ENCODE assay signal across 11 mouse cellular contexts in the genomic region with DNA sequence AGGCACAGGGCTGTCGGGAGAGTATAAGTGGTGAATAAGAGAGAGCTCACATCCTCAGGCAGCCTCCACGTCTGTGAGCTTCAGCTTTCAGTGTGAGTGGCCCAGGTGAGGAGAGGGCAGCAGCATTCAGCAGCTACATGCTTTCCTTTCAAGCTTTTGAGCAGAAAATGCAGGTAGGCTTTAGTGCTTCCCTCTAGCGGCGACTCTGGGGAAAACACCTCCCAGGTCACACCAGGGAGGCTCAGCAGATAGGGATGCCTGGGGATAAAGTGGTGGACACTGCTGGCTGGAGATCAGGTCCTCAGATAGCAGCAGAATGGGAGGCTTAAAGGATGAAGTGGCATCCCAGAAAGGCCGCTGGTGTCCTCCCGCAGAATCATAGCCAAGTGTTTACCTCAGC. TPM values are rescaled to one million over a fixed set of nuclear protein-coding genes. Genes with fewer than 3 reads are reported as not detected.
DNase-seq lines count a peak whose midpoint lies in the region; ATAC-seq lines count a peak whose summit lies in the region.
"Not testable (repeated sequence)": the region's sequence is repeated elsewhere in the genome, so short reads cannot be mapped to it uniquely, and the experiment has no call there.
"Had no signal": no experiment of that assay in that cellular context is flagged by ENCODE, and none has a peak within 500 bp of the region (broad histone marks: within the 10 kb centered on the region; RNA-seq: fewer than 3 reads in every experiment).

No protein-coding gene starts in this region.

- DNase-seq in A20 (ENCODE audit: low read depth, low spot score) (peak; percentile 64), liver (peak; percentile 59)
- DNase-seq in adrenal gland, adult 2 months: peak; percentile 31
- peak; percentile 34 to 42 for DNase-seq in cerebellum, postnatal 36 days
- DNase-seq in gastrocnemius, adult 18-20 months (ENCODE audit: low spot score): peak; percentile 4
- peak; percentile 9 to 12 for DNase-seq in natural killer cell, adult 2 months (ENCODE audit: low spot score in 2 of 2)
- DNase-seq in spleen, postnatal 4 days (ENCODE audit: low spot score in 2 of 2): peak; percentile 20 to 67

- not testable (repeated sequence) for H3K27ac ChIP-seq in intestine, embryonic 16.5 days (ENCODE audit: low read length)

- not testable (repeated sequence) for H3K27me3 ChIP-seq in intestine, embryonic 16.5 days (replicated peaks; ENCODE audit: control insufficient read depth, insufficient read depth, low read length)

- not testable (repeated sequence) for H3K9me3 ChIP-seq in intestine, embryonic 16.5 days (ENCODE audit: control insufficient read depth, low read length)

- ATAC-seq in intestine, embryonic 16.5 days: peak; percentile 19; the same call in 1 of the 2 replicates

- not testable (repeated sequence) for H3K4me1 ChIP-seq in intestine, embryonic 16.5 days (ENCODE audit: control insufficient read depth, insufficient read depth, low read length)

- 10% methylated on average over 6 of the region's 6 CpGs for WGBS in intestine, embryonic 16.5 days

- H3K9ac ChIP-seq in intestine, embryonic 16.5 days (ENCODE audit: low read depth, low read length): not testable (repeated sequence)

- not testable (repeated sequence) for H3K4me3 ChIP-seq in intestine, embryonic 16.5 days (ENCODE audit: low read length)

- H3K36me3 ChIP-seq in intestine, embryonic 16.5 days (ENCODE audit: control insufficient read depth, insufficient read depth, low read length): not testable (repeated sequence)

- H3K4me2 ChIP-seq in intestine, embryonic 16.5 days (ENCODE audit: low read depth, low read length): not testable (repeated sequence)

RNA-seq across cellular contexts. Expression of a gene that starts 6.4 kb away (rescaled TPM):
- not detected for total RNA-seq in adrenal gland, adult 2 months (2021)
- polyA plus RNA-seq in adrenal gland, adult 2 months (2012; rRNA removed): not detected in 2 replicates
- not detected for total RNA-seq in gastrocnemius, adult 18-20 months (2021)
- polyA plus RNA-seq in intestine, embryonic 16.5 days (2015; fragmentation: Nextera tagmentation; extraction: Ambion mirVana): 0.93 and 0.95 TPM in 2 replicates
- total RNA-seq: gastrocnemius, postnatal 36 days; layer of hippocampus, postnatal 25 days; monocyte, adult 5-6 weeks had no signal

RNA-seq across cellular contexts. Expression of a gene that starts 18.5 kb away (rescaled TPM):
- total RNA-seq in adrenal gland, adult 2 months (2021): not detected
- polyA plus RNA-seq in adrenal gland, adult 2 months (2012; rRNA removed): not detected in 2 replicates
- not detected for total RNA-seq in gastrocnemius, adult 18-20 months (2021)
- not detected in 2 replicates for polyA plus RNA-seq in intestine, embryonic 16.5 days (2015; fragmentation: Nextera tagmentation; extraction: Ambion mirVana)
- total RNA-seq: gastrocnemius, postnatal 36 days; layer of hippocampus, postnatal 25 days; monocyte, adult 5-6 weeks had no signal

RNA-seq across cellular contexts. Expression of a gene that starts 31.3 kb away (rescaled TPM):
- total RNA-seq in adrenal gland, adult 2 months (2021): not detected
- not detected in 2 replicates for polyA plus RNA-seq in adrenal gland, adult 2 months (2012; rRNA removed)
- total RNA-seq in gastrocnemius, adult 18-20 months (2021): not detected
- polyA plus RNA-seq in intestine, embryonic 16.5 days (2015; fragmentation: Nextera tagmentation; extraction: Ambion mirVana): not detected in 2 replicates
- total RNA-seq: gastrocnemius, postnatal 36 days; layer of hippocampus, postnatal 25 days; monocyte, adult 5-6 weeks had no signal

RNA-seq across cellular contexts. Expression of a gene that starts 39.2 kb away (rescaled TPM):
- total RNA-seq in adrenal gland, adult 2 months (2021): not detected
- polyA plus RNA-seq in adrenal gland, adult 2 months (2012; rRNA removed): not detected in 2 replicates
- total RNA-seq in gastrocnemius, adult 18-20 months (2021): under 1 TPM in 1 of 2 experiments, not detected in 1; 0.32 TPM
- polyA plus RNA-seq in intestine, embryonic 16.5 days (2015; fragmentation: Nextera tagmentation; extraction: Ambion mirVana): 73.4 and 80.7 TPM in 2 replicates
- total RNA-seq: gastrocnemius, postnatal 36 days; layer of hippocampus, postnatal 25 days; monocyte, adult 5-6 weeks had no signal

RNA-seq across cellular contexts. Expression of a gene that starts 59.5 kb away (rescaled TPM):
- 10 to 100 TPM in 1 of 2 experiments, not detected in 1; 18.6 TPM for total RNA-seq in adrenal gland, adult 2 months (2021)
- not detected in 2 replicates for polyA plus RNA-seq in adrenal gland, adult 2 months (2012; rRNA removed)
- 1 to 10 TPM in 1 of 2 experiments, under 1 TPM in 1; 0.71 to 1.0 TPM for total RNA-seq in gastrocnemius, adult 18-20 months (2021)
- 77.3 and 89.5 TPM in 2 replicates for polyA plus RNA-seq in intestine, embryonic 16.5 days (2015; fragmentation: Nextera tagmentation; extraction: Ambion mirVana)
- total RNA-seq: gastrocnemius, postnatal 36 days; layer of hippocampus, postnatal 25 days; monocyte, adult 5-6 weeks had no signal

Comparison
In these comparisons a context has a peak if more than half of its experiments do, and no peak if none do; other contexts are left out.
1. DNase-seq: peak in every context shown above with its lines; median percentile 64 in A20; 59 in liver; 44 in spleen, postnatal 4 days; 38 in cerebellum, postnatal 36 days; 31 in adrenal gland, adult 2 months; 10 in natural killer cell, adult 2 months; 4 in gastrocnemius, adult 18-20 months.